Mouse (Mus musculus) CD8-positive naive resting alpha-beta T cell, adult 2 months (primary cell): ENCODE measurements around the gene Miox.
A peak's percentile ranks its signal among the peaks of the same experiment; 100 is the strongest.

Source experiments
- DNase-seq, 2 experiments: peaks; one replicate each; pipeline ENCODE4 v3.0.0; 2022; ENCODE audit warnings: low read depth in 2 of 2, low spot score in 2 of 2

The Miox gene

DNA sequence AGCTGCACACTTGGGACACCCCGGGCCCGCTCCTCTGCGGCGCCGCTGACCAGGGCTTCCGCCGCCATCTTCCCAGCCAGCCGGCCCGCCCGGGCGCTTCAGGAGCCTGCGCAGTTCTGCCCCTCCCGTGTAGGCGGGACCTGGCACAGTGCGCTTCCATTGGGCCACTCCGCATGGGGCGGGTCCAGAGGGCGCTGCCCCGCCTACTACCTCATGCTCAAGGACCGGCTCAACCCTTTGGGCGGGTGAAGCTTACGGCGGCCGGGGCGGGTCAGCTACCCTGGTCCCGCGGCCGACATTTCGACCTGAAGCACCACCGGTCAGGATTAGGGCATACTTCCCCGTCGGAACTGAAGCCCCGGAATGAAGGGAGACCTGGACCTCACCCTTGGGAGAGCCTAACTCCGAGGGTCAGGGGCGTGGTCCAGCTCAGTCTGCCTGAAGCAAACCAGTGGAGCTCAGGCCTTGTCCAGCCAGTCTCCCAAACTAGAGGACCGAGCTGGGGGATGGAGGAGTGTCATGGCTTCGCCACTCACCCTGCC, 18.9 kb upstream of the Miox start, which contains the start of gene Sbf1:
Gene Sbf1, minus strand, starts transcription at position 122 of the 542 bp plus-strand sequence.
- peak; percentile 91 to 94 for DNase-seq

DNA sequence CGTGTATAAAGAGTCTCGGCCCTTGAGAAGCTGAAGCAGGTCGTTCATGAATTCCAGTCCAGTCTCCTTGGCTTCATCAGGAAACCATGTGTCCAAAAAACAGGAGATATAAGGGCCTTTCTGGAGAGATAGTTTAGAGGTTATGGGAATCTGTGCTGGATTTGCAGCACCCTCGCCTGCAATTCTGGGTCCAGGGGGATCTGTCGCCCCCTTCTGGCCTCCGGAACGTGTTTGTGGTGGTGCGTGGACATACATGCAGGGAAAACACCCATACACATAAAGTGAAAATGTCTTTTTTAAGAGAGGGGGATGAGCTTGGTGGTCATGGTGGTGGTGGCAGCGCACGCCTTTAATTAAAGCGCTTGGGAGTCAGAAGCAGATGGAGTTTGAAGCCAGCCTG, 18.1 kb upstream of the Miox start:
- DNase-seq = peak in 1 of 2 experiments; percentile 28

DNA sequence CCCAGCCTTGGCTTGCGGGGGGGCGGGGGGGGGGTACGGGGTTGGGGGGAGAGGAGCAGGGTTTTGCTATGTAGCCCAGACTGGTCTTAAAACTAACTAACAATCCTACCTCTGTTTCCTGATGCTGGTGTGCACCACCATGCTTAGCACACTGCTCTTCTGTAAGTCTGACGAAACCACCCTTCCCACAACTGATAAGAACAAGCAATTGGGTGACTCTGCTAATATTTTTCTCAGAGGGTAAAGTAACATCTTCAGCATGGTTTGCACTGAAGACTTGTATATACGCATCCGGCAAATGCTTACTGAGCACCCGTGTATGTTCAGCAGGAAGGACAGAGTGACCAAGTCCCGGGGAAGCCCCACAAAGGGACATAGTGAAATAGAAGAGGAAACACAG, 12.9 kb upstream of the Miox start:
- no peak for DNase-seq

DNA sequence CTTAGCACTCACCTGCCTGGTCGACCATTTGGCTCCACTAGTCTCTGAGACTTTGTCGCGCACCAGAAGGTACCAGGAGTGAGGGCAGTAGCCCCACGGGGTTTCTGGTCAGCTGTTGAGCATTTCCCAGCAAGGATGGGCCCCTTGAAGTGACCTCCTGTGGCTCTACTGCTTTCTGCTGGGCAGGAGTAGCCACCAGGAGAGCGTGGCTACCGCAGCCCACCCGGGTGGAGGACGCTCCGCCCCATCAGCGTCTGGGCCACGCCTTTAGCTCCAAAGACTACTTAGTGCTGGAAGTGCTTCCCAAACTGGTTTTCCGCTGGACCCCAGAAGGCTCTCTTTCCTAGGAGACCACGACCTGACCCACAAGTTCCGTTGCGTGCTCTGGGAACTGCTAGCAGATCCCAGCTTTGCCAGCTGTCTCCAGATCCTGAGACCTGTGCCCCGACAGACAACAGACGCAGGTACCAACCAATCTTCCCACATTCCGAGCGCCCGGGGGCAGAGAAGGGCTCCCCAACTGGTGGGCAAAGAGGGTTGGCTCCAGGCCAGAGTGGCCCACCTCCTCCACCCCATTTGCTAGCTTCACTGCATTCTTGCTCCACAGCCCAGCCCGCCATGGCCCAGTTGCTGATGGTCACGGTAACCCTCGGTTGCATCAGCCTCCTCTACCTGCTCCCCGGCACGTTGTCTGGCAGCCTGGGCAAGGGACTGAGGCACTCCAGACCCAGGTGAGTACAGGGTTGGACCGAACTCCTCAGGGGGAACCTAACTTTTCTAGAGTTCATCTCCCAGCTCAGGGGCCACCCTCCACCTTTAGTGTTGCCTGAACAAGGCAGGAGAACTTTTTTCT, 11.3 kb upstream of the Miox start, which contains the start of gene Adm2:
Gene Adm2, plus strand, starts transcription at position 51 of the 853 bp plus-strand sequence.
- no peak for DNase-seq

DNA sequence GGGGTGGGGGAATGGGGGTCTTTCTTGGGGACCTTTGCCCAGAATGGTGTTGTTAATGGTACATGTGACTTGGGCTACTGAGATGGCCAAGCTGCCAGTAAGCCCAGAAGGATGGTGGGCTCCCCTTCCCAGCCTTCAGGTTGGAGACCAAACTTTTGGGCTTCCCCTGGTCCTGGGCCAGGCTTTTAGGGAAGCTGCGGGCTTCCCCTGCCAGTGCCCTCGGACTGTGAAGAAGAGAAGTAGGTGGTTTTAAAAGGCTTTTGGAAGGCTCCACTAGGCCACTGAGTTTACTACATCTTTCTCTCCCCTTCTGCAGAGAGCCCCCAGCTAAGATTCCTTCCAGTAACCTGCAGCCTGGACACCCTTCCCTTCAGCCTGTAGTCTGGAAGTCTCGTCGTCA, 10.5 kb upstream of the Miox start:
- DNase-seq = no peak

DNA sequence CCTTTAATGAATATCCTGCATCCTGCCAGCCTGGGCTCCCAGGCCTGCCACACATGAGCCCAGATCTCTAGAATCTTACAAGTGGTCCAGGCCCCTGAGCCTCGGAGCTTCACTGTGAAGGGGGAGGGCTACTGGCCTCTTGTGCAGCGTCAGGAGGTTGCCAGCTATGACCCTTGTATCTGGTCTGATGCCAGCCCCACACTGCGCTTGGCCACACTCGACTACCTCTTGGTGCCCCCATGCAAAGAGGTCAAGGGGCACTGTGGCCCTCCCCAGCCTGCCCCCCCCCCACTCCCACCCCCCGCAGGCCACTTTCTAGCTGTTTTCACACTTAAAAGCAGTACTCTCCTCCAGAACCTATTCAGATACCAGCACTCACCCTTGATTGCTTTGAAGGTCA, 7.8 kb upstream of the Miox start:
- DNase-seq = no peak

DNA sequence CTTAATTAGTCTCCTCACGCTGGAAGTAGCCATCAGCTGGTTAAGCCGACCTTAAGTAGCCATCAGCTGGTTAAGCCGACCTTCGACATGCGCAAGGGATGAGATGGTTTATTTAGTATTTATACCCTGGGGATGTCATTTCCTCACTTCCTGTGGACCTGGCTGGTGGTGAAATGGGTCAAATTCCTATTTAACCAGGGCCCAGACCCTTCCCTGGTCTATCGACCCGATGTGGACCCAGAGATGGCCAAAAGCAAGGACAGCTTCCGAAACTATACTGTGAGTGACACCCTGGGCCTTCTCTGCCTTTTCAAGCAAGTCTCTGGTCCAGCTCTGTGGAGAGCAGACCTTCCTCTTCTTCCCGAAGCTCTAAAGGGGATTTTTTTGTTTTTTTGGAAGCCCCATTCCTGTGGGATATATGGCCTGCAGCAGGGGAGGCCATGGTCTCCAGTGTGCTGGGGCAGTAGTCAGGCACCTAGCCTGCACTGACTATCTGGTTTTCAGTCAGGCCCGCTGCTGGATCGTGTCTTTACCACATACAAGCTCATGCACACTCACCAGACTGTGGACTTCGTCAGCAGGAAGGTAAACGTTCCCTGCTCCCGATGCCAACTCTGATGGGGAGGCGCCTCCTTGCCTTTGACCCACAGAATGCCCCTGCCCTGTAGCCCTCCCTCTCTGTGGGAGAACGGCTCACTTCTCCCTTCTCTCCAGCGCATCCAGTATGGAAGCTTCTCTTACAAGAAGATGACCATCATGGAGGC, 758 bp downstream of the Miox start:
- no peak for DNase-seq

DNA sequence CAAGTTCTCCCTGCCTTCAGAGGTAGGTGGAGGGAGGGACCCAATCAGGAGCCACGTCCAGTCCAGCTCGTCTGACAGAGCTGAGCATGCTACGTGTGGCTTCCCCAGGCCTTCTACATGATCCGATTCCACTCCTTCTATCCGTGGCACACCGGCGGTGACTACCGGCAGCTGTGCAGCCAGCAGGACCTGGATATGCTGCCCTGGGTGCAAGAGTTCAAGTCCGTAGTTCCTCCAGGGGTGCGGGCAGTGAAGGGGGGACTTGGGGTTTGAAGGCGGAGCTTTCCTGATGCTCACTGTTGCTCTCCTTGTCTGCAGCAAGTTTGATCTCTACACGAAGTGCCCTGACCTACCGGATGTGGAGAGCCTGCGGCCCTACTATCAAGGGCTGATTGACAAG, 2.2 kb downstream of the Miox start:
- no peak for DNase-seq

DNA sequence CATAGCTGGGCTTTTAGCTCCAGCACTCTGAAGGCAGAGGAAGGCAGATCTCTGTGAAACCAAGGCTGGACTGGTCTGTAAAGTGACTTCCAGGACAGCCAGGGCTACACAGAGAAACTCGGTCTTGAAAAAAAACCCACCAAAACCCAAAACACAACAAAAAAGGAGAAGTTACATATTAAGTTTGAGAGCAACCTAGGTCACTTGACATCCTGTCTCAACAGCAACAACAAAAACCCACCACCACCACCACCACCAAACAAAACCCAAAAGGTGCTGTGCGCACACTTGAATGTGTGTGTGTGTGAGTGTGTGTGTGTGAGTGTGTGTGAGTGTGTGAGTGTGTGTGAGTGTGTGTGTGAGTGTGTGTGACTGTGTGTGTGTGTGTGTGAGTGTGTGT, 5.5 kb downstream of the Miox start:
- DNase-seq = no peak

DNA sequence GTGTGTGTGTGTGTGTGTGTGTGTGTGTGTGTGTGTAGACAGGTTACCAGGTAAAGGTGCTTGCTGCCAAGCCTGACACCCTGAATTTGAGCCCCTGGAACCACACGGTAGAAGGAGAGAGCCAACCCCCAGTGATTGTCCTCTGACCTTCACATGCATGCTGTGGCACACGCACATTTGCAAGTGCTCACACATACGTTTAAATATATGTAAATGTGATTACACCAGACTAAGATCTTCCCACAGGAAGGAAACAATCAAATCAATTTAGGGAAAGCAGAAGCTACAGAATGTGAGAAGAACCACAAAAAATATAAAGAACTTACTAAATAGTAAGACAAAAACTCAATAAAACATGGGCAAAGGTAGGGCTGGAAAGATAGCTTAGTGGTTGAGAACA, 5.9 kb downstream of the Miox start:
- no peak for DNase-seq

DNA sequence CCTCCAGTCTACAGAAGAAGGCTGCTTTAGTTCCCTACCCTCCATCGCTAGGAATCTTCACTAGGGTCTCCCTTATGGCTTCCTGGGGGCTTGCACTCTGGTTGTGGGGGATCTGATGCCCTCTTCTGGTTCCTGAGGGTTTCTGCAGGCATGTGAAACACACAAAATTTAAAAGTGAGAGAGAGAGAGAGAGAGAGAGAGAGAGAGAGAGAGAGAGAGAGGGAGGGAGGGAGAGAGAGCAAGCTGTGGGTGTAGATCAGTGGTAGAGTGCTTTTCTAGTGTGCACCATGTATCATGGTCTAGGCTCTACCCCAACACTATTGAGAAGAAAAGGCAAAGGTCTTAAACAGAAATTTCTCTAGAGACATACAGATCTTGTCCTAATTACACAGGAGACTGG, 7.5 kb downstream of the Miox start:
- DNase-seq = no peak

DNA sequence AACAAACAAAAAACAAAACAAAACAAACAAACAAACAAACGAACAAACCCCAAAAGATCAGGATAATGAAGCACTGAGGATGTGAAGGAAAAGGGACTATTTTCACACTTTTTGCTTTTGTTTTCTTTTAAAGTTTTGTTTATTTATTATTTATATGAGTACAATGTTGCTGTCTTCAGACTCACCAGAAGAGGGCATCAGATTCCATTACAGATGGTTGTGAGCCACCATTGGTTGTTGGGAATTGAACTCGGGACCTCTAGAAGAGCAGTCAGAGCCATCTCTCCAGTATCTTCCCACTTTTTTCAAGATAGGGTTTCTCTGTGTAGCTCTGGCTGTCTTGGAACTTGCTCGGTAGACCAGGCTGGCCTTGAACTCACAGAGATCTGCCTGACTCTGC, 9.1 kb downstream of the Miox start:
- no peak for DNase-seq

DNA sequence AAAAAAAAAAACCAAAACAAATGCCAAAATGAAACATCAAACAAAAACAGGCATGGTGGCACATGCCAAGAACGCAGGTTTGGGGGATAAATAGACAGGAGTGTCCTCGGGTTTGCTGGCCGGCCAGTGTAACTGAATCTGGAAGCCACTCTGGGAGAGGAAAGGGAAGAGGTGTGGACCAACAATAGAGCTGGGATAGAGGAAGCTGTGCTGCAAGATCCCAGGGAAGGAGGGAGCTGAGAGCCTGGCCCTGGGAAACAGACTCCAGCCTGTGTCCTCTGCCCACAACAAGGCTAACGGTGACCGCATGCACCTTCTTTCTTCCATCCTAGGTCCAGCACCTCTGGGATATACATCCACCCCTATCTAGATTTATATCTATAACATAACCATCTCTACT, 16.2 kb downstream of the Miox start:
- no peak for DNase-seq

DNA sequence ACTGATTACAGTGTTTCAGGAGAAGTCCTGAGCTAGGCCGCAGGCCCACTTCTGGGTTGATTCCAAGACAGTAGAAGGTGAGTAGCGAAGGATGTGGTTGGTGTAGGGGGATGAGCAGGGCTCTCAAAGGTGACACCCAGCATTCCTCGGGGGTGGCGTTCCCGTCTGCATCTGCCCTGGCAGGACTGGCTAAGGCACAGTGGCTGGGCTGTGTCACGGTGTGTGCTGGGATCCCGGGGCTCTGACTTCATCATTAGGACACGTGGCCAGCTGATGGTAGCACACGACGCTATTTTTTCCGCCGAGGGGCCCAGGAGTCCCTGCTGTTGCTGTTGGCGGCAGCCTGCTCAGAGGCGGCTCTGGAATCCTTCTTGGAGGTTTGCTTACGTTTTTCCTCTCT, 17.1 kb downstream of the Miox start:
- DNase-seq = no peak

DNA sequence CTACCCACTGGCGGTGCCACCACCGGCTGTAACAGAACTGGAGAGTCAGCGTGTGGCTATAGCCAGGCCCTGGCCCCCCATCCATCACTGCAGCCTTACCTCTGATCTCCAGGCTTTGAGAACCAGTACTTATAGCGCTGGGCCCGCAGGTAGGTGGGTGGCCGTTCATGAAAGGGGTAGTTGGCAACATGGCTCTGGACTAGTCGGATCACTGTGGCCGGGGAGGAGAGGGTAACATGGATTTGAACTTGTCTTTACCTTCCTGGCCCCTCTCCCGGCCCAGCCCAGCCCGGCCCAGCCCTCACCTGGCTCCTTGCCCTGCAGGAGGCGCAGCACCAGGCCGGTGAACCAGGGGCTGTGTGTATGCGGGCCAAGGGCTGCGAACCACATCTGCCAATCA, 17.9 kb downstream of the Miox start:
- DNase-seq = no peak

DNA sequence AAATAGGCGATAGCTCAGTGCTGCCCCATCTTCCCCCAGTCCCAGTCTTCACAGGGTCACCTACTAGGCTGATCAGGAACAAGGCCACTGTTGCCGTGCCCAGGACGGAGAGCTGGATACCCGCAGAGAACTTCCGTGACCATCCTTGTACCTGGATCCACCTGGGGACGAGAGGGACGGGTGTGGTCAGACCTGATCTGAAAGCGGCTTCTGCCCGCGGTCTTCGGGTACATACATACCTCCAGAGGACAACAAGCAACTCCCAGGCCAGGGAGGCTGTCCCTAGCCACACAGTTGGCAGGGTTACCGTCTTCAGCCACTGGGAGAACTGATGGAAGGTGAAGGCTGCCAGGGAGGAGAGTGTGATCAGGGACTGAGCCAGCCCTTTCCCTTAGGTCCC, 18.6 kb downstream of the Miox start:
- DNase-seq = no peak

DNA sequence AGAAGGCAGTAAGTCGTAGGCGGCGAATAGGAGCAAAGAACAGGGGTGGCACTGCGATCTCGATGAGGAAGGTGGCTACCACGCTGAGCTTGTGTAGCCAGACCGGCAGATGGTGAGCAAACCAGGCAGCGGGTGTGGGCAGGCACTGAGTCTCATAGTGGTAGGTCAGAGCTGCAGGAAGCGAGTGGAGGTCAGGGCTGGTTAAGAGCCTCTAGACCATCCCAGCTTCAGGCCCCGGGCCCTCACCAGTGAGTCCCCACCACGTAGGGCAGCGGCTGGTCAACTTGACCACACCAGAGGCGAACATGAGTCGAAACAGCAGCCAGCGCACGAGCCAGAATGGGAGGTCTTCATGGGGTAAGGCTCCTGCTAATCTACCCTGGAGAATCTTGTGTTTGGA, 19.6 kb downstream of the Miox start:
- DNase-seq = no peak

DNA sequence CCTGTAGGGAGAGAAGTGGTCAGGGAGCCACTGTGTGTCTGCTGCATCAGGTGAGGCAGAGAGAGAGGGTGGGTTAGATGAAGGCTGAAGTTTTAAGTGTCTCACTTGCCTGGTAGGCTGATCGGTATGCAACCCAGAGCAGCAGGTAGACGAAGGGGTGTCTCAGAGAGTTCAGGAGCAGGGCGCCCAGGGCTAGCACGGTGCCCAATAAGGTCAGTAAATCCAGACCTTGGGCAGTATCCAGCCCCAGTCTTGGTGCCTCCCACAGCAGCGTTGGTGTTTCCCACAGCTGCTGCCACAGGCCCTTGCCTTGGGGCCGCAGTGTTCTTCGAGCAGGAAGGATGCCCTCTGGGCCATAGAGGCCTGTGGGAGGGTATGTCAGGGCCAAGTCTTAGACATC, 20.3 kb downstream of the Miox start:
- no peak for DNase-seq

DNA sequence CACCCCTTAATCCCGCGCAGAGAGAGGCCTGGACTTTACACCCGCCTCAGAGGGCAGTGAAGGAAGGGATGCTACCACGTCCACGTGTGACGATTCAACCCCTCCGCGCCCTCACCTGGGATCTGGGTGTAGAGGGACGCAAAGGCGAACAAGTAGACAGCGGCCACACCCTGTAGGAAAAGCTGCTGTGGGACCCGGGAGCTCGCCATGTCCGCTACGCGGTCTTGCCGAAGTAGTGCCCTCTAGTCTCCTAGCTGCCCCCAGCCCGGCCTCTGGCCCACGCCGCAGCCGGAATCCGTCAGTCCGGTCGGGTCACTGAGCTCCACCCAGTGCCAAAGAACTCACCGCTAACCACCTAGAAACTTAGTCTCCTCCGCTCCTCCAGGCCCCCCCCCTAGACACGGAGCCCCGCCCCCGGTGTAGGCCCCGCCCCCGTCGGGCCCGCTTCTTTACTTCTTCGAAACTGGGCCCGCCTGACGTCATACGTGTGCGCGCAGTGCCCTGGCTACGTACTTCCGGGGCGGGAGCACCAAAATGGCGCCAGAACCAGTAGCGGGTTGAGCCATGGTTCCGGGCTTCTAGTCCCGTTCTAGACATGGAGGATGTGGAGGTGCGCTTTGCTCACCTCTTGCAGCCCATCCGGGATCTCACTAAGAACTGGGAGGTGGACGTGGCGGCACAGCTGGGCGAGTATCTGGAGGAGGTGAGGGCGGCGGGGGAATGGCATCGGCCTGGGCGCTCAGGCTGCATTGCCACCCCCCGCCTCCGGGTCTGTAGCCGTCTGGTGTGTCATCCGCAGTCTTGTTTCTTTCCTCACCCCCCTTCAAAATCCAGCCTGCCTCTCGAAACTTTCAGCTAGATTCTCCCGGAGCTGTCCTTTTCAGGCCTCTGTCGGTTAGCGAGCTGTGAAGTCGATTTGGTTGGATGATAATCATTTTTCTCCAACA, 21.3 kb downstream of the Miox start, which contains the start of the genes Lmf2 and Ncaph2:
Gene Lmf2, minus strand, starts transcription at position 419 of the 947 bp plus-strand sequence.
Gene Ncaph2, plus strand, starts transcription at position 479 of the 947 bp plus-strand sequence.
- DNase-seq = peak; percentile 93 to 96

DNA sequence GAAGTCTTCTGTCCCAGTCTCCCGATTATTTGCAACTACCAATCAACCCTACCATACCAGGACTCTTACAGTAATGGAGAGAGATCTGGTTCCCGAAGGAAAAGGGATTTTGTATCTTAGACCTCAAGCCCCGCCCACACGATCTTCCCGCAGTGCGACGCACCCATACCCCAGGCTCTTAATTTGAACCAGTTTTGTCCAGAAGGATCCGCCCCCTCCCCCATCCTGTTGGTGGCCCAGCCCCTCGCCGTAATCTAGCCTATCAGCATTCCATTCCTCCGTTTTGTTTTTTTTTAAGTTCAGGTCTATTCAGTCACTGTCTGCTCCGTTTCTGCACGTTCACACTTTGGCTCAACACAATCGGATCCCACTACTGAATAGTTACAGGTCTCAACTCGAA, 22.2 kb downstream of the Miox start:
- no peak for DNase-seq

DNA sequence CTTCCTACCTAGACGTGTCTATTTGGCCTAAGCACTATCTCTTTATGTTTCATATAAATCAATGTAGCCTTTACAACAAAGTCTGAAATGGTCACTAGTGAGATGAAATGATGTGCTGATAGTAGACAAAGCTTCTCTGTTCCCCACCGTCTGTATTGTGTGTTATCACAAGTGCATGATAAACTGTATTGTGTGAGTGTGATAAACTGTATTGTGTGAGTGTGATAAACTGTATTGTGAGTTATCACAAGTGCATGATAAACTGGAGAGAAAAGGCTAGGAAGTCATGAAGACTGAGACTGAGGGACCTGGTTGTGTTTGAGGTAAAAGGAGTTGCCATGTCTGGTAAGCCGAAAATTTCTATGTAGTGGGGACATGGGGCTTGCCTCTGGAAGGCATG, 24.6 kb downstream of the Miox start:
- no peak for DNase-seq
